Mouse (Mus musculus): ENCODE results near the gene Nusap1. TPM values are rescaled to one million over a fixed set of nuclear protein-coding genes. Genes with fewer than 3 reads are reported as not detected.
"Not testable (repeated sequence)": the region's sequence is repeated elsewhere in the genome, so short reads cannot be mapped to it uniquely, and the experiment has no call there.

Gene Nusap1
- polyA plus RNA-seq, 1 experiment: 0.75 TPM

DNA sequence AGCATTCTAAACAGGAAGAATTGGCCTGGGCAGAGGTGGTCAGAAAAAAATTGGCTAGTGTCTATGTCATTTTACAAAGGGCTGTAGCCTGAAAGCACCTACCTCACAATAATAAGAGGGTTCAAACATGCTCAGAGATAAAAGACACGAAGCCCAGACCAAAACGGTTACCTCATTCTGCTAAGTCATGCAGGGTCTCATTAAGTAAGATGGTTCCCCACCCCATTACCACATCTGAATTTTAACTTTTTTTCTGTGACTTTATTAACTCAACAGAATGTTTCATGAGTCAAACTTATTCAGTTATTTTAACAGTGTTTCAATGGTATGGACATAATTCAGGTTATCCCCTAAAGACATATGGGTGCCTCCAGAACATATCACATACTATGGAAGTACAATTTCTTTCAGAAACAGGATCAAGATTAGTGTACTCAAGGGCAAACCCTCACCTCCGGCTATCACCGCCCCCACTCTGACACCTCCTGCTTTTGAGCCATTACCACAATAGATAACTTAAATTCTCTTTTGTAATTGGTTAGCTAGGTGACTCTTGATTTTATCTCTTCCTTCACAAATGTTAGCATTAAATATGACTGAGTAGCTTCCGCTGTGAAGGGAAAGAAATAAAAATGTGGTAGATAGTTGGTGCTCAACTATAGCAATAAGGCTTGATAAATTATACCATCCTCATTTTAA is 23.3 kb downstream of the Nusap1 start:
- no peaks in the 10 kb centered on the region for H3K4me1 ChIP-seq (ENCODE audit: control insufficient read depth, insufficient read depth, insufficient read length, low read length)
- TF ChIP-seq POLR2A (IDR thresholded peaks at IDR 0.05; ENCODE audit: low read depth, low read length): no peak
- no peak for TF ChIP-seq CTCF (IDR thresholded peaks at IDR 0.05; ENCODE audit: extremely low read depth, insufficient read length, insufficient replicate concordance, low read depth, low read length)
- peaks cover 42% of the 10 kb centered on the region for H3K36me3 ChIP-seq (ENCODE audit: control insufficient read depth, insufficient read depth, low read length)
- H3K27me3 ChIP-seq (ENCODE audit: control insufficient read depth, insufficient read depth, low read length): no peaks in the 10 kb centered on the region
- no peak overlapping the region for H3K27ac ChIP-seq (ENCODE audit: insufficient read depth, low read depth, low read length)
- no peak overlapping the region for H3K4me3 ChIP-seq (ENCODE audit: low read depth, low read length)
- 94% methylated on average over 5 of the region's 5 CpGs for WGBS

DNA sequence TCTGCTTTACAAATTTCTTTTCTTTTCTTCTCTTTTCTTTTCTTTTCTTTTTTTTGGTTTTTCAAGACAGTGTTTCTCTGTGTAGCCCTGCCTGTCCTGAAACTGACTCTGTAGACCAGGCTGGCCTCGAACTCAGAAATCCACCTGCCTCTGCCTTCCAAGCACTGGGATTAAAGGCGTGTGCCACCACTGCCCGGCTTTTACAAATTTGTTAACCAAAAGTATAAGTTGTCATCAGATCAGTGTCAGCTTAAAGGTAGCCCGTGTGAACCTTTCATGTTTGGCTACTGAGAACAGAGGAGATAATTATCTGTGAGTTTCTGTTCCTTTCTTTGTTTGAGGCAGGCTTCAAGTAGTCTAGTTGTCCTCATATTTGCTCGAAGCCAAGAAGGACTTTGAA is 26.2 kb downstream of the Nusap1 start:
- no peaks in the 10 kb centered on the region for H3K27me3 ChIP-seq (ENCODE audit: control insufficient read depth, insufficient read depth, low read length)
- TF ChIP-seq POLR2A (IDR thresholded peaks at IDR 0.05; ENCODE audit: low read depth, low read length) (no peak), CTCF (IDR thresholded peaks at IDR 0.05; ENCODE audit: extremely low read depth, insufficient read length, insufficient replicate concordance, low read depth, low read length) (no peak)
- H3K27ac ChIP-seq (ENCODE audit: insufficient read depth, low read depth, low read length): no peak overlapping the region
- peaks cover 39% of the 10 kb centered on the region for H3K36me3 ChIP-seq (ENCODE audit: control insufficient read depth, insufficient read depth, low read length)
- no peaks in the 10 kb centered on the region for H3K4me1 ChIP-seq (ENCODE audit: control insufficient read depth, insufficient read depth, insufficient read length, low read length)
- no peak overlapping the region for H3K4me3 ChIP-seq (ENCODE audit: low read depth, low read length)
- WGBS: 80% methylated on average over 5 of the region's 5 CpGs

DNA sequence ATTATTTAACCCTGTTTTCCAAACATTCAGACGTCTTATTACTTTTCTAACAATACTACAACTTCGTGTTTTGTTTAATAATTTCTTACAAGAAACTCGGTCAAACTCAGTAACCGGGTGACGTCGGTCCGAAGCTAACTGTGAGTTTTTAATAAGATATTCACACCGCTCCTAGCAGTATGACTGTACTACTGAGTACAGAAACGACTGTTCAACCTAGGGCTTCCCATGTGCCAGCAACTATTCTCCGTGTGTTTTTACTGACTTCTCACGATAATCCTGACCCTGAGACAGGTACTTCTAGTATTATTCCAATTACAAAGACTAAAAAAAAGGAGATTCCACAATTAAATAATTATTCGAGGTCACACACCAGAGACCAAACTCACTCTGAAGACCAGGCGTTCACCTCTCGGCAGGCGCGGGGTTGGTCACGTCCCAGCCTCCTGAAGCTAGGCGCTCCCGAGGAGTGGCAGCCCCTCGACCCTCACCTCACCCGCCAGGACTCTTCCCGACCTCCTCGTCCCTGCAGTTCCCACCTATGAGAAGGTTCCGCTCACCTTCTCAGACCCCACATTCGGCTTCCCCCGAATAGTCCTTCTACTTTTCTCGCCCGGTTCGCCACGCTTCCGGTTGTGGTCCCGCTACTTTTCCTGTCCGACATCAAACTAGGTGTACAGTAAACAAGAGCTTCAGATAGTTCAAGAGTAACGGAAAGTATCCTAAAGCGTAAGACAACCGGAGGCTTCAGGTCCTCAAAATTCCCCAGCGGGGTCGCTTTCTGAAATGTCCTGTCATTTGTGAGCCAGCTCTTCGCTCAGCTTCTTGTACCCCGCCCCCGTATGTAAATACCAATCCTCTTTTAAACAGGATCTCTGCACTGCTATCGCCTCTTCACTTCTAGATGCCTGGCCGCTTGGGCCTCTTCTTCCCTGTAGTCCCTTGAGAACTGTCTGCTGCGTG is 44.4 kb downstream of the Nusap1 start, which contains the start of gene Ndufaf1:
TSS of gene Ndufaf1 (minus strand) at position 608 of the 963 bp plus-strand sequence.
- peak within 1 kb of the TSS; percentile 98 for H3K4me3 ChIP-seq (ENCODE audit: low read depth, low read length)
- WGBS: under 1% methylated on average over 44 of the region's 44 CpGs
- H3K36me3 ChIP-seq (ENCODE audit: control insufficient read depth, insufficient read depth, low read length): peaks cover 12% of the 10 kb centered on the region; the same call in 1 of the 2 replicates
- H3K27ac ChIP-seq (ENCODE audit: insufficient read depth, low read depth, low read length): no peak within 1 kb of the TSS; the same call in 1 of the 2 replicates
- peaks cover 2% of the 10 kb centered on the region; the same call in 1 of the 2 replicates for H3K4me1 ChIP-seq (ENCODE audit: control insufficient read depth, insufficient read depth, insufficient read length, low read length)
- no peak for TF ChIP-seq CTCF (IDR thresholded peaks at IDR 0.05; ENCODE audit: extremely low read depth, insufficient read length, insufficient replicate concordance, low read depth, low read length)
- H3K27me3 ChIP-seq (ENCODE audit: control insufficient read depth, insufficient read depth, low read length): no peaks in the 10 kb centered on the region

DNA sequence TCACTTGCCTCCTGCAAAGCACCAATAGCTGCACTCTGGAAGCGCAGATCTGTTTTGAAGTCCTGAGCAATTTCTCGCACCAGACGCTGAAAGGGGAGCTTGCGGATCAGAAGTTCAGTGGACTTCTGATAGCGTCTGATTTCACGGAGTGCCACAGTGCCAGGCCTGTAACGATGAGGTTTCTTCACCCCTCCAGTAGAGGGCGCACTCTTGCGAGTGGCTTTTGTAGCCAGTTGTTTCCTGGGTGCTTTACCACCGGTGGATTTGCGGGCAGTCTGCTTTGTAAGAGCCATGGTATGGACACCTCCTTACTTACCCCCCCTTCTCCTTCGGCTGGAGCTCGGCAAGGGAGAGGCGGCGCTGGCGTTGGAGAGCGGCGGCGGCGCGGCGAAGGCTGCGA is 47.6 kb downstream of the Nusap1 start:
- 74% methylated on average over 22 of the region's 23 CpGs for WGBS
- not testable (repeated sequence) for H3K4me1 ChIP-seq (ENCODE audit: control insufficient read depth, insufficient read depth, insufficient read length, low read length); H3K27ac ChIP-seq (ENCODE audit: insufficient read depth, low read depth, low read length); H3K36me3 ChIP-seq (ENCODE audit: control insufficient read depth, insufficient read depth, low read length); H3K4me3 ChIP-seq (ENCODE audit: low read depth, low read length); H3K27me3 ChIP-seq (ENCODE audit: control insufficient read depth, insufficient read depth, low read length)

DNA sequence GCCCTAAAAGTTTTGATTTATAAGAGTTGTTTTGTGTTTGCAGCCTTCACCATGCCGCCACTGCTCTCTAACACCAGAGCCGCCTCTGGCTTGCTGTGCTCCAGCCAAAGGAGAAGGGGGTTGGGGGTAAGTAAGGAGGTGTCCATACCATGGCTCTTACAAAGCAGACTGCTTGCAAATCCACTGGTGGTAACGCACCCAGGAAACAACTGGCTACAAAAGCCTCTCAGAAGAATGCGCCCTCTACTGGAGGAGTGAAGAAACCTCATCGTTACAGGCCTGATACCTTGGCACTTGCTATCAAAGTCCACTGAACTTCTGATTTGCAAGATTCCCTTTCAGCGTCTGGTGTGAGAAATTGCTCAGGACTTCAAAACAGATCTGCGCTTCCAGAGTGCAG is 50.9 kb downstream of the Nusap1 start:
- no peaks in the 10 kb centered on the region for H3K36me3 ChIP-seq (ENCODE audit: control insufficient read depth, insufficient read depth, low read length)
- H3K27ac ChIP-seq (ENCODE audit: insufficient read depth, low read depth, low read length): no peak overlapping the region
- H3K27me3 ChIP-seq (ENCODE audit: control insufficient read depth, insufficient read depth, low read length): no peaks in the 10 kb centered on the region
- no peak overlapping the region for H3K4me3 ChIP-seq (ENCODE audit: low read depth, low read length)
- TF ChIP-seq POLR2A (IDR thresholded peaks at IDR 0.05; ENCODE audit: low read depth, low read length) (no peak), CTCF (IDR thresholded peaks at IDR 0.05; ENCODE audit: extremely low read depth, insufficient read length, insufficient replicate concordance, low read depth, low read length) (peak; percentile 59; the same call in 1 of the 2 replicates)
- WGBS: 21% methylated on average over 7 of the region's 7 CpGs
- no peaks in the 10 kb centered on the region for H3K4me1 ChIP-seq (ENCODE audit: control insufficient read depth, insufficient read depth, insufficient read length, low read length)

DNA sequence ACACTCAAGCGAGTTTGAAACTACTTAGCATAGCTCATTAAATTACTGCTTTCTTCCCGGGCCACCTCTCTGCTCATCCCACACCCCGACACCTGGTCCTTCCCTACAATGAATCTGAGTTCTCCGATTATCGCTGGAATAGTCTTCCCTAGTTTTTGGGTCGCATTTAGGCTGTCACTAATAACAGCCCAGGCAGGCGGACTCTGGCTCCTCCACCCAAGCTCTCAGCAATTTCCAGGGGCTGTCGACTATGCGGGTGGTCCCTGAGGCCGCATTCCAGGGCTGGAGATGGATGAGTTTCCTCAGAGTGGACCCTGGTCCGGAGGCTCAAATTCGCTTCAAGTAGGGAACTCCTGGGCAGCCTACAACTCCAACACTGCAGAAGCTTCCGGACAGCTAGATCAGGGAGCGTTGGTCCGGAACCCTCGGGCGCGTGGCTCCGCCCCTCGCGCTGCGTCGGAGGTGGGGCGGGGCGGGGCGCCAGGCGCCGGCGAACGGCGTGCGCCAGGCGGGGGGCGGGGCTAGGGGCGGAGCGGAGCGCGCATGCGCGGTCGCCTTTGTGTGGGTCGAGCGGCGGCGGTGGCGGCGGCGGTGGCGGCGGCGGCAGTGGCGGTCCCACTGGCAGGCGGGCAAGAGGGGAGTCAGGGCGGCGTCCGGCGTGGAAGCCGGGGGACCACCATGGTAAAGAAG is 56.6 kb downstream of the Nusap1 start, which contains the start of gene Rtf1:
TSS of gene Rtf1 (plus strand) at position 544 of the 690 bp plus-strand sequence.
- TF ChIP-seq CTCF (IDR thresholded peaks at IDR 0.05; ENCODE audit: extremely low read depth, insufficient read length, insufficient replicate concordance, low read depth, low read length) (peak; percentile 21; the same call in 1 of the 2 replicates), POLR2A (IDR thresholded peaks at IDR 0.05; ENCODE audit: low read depth, low read length) (peak; percentile 96)
- Histone ChIP-seq H3K27me3 (ENCODE audit: control insufficient read depth, insufficient read depth, low read length) (no peaks in the 10 kb centered on the region), H3K27ac (ENCODE audit: insufficient read depth, low read depth, low read length) (peak within 1 kb of the TSS; percentile 78), H3K4me1 (ENCODE audit: control insufficient read depth, insufficient read depth, insufficient read length, low read length) (no peaks in the 10 kb centered on the region), H3K4me3 (ENCODE audit: low read depth, low read length) (peak within 1 kb of the TSS; percentile 98), H3K36me3 (ENCODE audit: control insufficient read depth, insufficient read depth, low read length) (no peaks in the 10 kb centered on the region)
- WGBS: under 1% methylated on average over 58 of the region's 58 CpGs

Measured in small intestine, adult 2 months (tissue).